Mouse (Mus musculus): ENCODE measurements around the gene Rpl31.

DNA sequence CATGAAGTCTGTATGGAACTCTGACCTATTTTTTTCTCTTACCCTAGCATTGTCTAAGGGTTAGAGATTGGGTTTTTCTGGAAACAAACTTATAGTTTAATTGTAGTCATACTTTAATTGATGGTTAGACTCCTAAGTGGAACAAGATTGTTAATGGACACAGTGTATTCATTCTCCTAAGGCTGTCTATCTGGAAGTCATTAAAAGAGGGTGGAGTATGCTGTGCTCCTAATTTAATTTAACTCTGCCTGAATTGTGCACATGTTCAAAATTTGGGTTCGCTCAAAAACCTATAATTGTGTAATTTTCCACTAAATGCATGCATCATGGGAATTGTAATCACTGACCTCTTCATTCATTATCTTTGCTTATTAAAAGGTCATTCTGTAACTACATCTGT lies 2.1 kb upstream of the Rpl31 start:
- TF ChIP-seq POLR2A (IDR thresholded peaks at IDR 0.05; ENCODE audit: low read depth, low read length) (no peak), CTCF (conservative IDR thresholded peaks at IDR 0.05; ENCODE audit: insufficient read depth, insufficient read length, low read depth, low read length) (no peak)

Measured in kidney, adult 2 months (tissue).